Mouse (Mus musculus) intestine, embryonic 14.5 days (tissue): Measurements from ENCODE around the gene A1cf. TPM values are rescaled to one million over a fixed set of nuclear protein-coding genes. Genes with fewer than 3 reads are reported as not detected.

Experiments used
- ATAC-seq: fragments of 200-750 bp; cut with Nextera tagmentation; replicated peaks from 2 replicates; pipeline ENCODE4 v1.8.0; 2017; ENCODE audit warnings: low read depth, moderate number of reproducible peaks, moderate TSS enrichment, moderate library complexity; ENCODE audit not compliant: low FRiP score, low TSS enrichment
- DNase-seq: peaks from one replicate; pipeline ENCODE4 v3.0.0-alpha.2; 2018; ENCODE audit warnings: low spot score
- H3K27ac ChIP-seq: fragments of 300-500 bp; sonication (generic); 2 replicates; pipeline ENCODE4 v1.5.1; 2014; ENCODE audit warnings: low read depth, mild to moderate bottlenecking, control low read depth
- H3K27me3 ChIP-seq: fragments of 300-500 bp; sonication (generic); replicated peaks from 2 replicates; pipeline ENCODE4 v1.6.1; 2014; ENCODE audit warnings: low read length, control low read depth; ENCODE audit not compliant: control insufficient read depth, insufficient read depth
- H3K36me3 ChIP-seq: fragments of 300-500 bp; sonication (generic); 2 replicates; pipeline ENCODE4 v1.6.1; 2014; ENCODE audit warnings: low read length, control low read depth; ENCODE audit not compliant: control insufficient read depth, insufficient read depth
- H3K4me1 ChIP-seq: fragments of 300-500 bp; sonication (generic); replicated peaks from 2 replicates; pipeline ENCODE4 v1.6.1; 2014; ENCODE audit warnings: low read length, control low read depth, mixed read lengths; ENCODE audit not compliant: control insufficient read depth, insufficient read depth
- H3K4me2 ChIP-seq: fragments of 300-500 bp; sonication (generic); 2 replicates; pipeline ENCODE4 v1.6.1; 2014; ENCODE audit warnings: low read length
- H3K4me3 ChIP-seq: fragments of 300-500 bp; sonication (generic); 2 replicates; pipeline ENCODE4 v1.5.1; 2014; ENCODE audit warnings: low read depth, low read length, control low read depth, mixed read lengths
- H3K9ac ChIP-seq: fragments of 300-500 bp; sonication (generic); 2 replicates; pipeline ENCODE4 v1.6.1; 2014; ENCODE audit warnings: mild to moderate bottlenecking, low read length
- H3K9me3 ChIP-seq: fragments of 300-500 bp; sonication (generic); 2 replicates; pipeline ENCODE4 v1.6.1; 2016; ENCODE audit warnings: low read length, control low read depth; ENCODE audit not compliant: control insufficient read depth
- WGBS: fragments of 180-500 bp; shearing (Covaris S2); extraction: QIAGEN DNeasy Blood & Tissue Kit; methylation state at CpG from one replicate; pipeline ENCODE4 v1.1.7; 2014; 5-methylcytosine and 5-hydroxymethylcytosine counted together
- polyA plus RNA-seq: library from polyadenylated mRNA; unstranded; fragments of >200 nt; fragmentation: Nextera tagmentation; extraction: Ambion mirVana; gene quantifications from 2 replicates; pipeline ENCODE4 v1.2.1, GENCODE M21; 2014

Gene A1cf
- polyA plus RNA-seq, 1 experiment from 2014 or later, result 5.5 TPM

GRCm38 (mm10) chr19:31963147-31963546, 94.6 kb downstream of the A1cf start:
- 40% methylated on average over 3 of the region's 3 CpGs for WGBS
- Histone ChIP-seq H3K9me3 (no peaks in the 10 kb centered on the region), H3K4me2 (no peak overlapping the region), H3K27me3 (no peaks in the 10 kb centered on the region), H3K9ac (no peak overlapping the region), H3K4me3 (no peak overlapping the region), H3K36me3 (no peaks in the 10 kb centered on the region), H3K27ac (no peak overlapping the region), H3K4me1 (no peaks in the 10 kb centered on the region)
- ATAC-seq, result no peak
- no peak for DNase-seq

- ATAC-seq, result no peak
- no peaks in the 10 kb centered on the region for H3K36me3 ChIP-seq
- no peaks in the 10 kb centered on the region for H3K27me3 ChIP-seq
- no peaks in the 10 kb centered on the region for H3K9me3 ChIP-seq
- 49% methylated on average over 5 of the region's 5 CpGs for WGBS
- H3K4me1 ChIP-seq, result no peaks in the 10 kb centered on the region
- H3K9ac ChIP-seq, result no peak overlapping the region
- no peak overlapping the region for H3K4me2 ChIP-seq
- H3K4me3 ChIP-seq, result no peak overlapping the region
- DNase-seq, result no peak
- H3K27ac ChIP-seq, result no peak overlapping the region
These were observed 99.5 kb downstream of the A1cf start for GRCm38 (mm10) chr19:31967933-31968532.

DNA sequence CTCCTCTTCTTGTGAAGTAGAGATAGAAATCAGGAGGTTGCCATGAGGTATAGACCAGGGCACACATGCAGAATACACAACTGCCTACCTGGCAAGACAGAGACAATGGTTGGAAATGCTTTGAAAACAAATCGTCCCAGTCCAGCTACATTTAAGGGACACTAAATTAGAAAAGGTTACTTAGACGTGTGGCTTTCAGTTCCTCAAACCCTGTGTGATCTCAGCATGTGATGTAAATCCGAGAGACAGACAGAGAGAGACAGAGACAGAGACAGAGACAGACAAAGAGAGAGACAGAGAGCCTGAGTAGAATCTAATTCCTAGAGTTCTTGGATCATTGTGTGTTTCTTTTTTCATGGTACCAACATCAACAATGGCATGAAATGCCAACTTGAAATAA, 102.8 kb downstream of the A1cf start:
- DNase-seq, result no peak
- Histone ChIP-seq H3K4me1 (0 out of 2 replicates have a peak, but pooled peaks cover 3% of the 10 kb centered on the region), H3K27me3 (no peaks in the 10 kb centered on the region), H3K27ac (no peak overlapping the region), H3K36me3 (no peaks in the 10 kb centered on the region), H3K4me2 (no peak overlapping the region), H3K9me3 (no peaks in the 10 kb centered on the region), H3K9ac (no peak overlapping the region), H3K4me3 (no peak overlapping the region)
- no peak for ATAC-seq
- 64% methylated on average over 3 of the region's 3 CpGs for whole genome bisulfite sequencing

DNA sequence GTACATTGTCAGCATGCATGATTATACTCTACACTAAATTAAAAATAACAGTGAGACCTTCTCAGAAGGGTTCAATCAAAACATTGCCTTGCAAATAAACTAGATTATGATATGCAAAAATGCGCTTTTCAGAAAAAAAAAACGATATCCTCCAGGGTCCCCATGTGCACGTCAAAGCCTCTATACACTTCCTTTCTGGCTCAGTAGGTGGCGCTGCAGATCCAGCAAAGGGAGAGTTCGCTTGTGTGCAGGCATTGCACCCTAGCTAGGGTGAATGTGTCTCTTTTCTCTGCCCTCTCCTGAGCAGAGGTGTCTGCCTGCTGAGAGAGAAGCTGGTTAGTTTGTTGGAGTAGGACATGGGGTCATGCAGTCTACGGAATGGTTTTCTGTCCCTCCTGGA, 103.4 kb downstream of the A1cf start:
- Histone ChIP-seq H3K27me3 (no peaks in the 10 kb centered on the region), H3K27ac (no peak overlapping the region), H3K4me3 (no peak overlapping the region), H3K9ac (no peak overlapping the region), H3K4me2 (no peak overlapping the region), H3K36me3 (no peaks in the 10 kb centered on the region), H3K9me3 (no peaks in the 10 kb centered on the region), H3K4me1 (0 out of 2 replicates have a peak, but pooled peaks cover 3% of the 10 kb centered on the region)
- ATAC-seq (peak; percentile 77), DNase-seq (peak; percentile 93)
- WGBS, result 8% methylated on average over 6 of the region's 6 CpGs

DNA sequence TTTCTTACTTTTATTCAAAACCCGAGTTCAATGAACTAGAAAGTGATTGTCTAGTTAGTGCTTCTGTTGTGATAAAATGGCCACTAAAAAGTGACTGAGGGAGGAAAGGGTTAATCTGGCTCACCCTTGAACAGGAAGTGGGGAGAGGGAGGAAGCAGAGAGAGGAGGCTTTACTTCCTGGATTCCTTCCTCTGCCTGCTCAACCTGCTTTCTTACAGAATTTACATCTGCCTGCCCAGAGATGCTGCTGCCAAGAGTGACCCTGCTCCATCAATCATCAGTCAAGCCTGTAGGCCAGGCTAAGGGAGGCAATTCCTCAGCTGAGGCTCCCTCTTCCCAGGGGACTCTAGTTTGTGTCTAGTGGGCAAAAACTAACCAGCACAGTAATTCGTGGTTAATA, 107.3 kb downstream of the A1cf start:
- H3K4me1 ChIP-seq, result 0 out of 2 replicates have a peak, but pooled peaks cover 3% of the 10 kb centered on the region
- H3K4me2 ChIP-seq, result no peak overlapping the region
- no peak for DNase-seq
- WGBS, result 71% methylated on average over 2 of the region's 2 CpGs
- no peak overlapping the region for H3K9ac ChIP-seq
- no peaks in the 10 kb centered on the region for H3K36me3 ChIP-seq
- H3K9me3 ChIP-seq, result no peaks in the 10 kb centered on the region
- H3K27me3 ChIP-seq, result no peaks in the 10 kb centered on the region
- H3K4me3 ChIP-seq, result no peak overlapping the region
- H3K27ac ChIP-seq, result no peak overlapping the region
- no peak for ATAC-seq

DNA sequence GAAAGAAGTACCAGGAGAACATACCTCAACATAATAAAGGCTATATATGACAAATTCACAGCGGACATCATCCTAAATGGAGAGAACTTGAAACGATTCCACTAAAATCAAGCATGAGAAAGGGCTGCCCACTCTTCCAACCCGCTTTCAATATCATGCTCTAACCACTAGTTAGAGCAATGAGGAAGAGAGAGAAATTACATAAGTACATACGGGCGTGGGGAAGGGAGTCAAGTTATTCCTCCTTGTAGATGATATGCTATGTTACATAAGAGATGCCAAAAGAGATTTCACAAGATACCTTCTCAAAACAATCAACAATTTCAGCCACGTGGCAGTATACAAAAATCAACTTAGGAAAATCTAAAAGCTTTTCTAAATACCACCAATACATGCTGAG, 122.5 kb downstream of the A1cf start:
- Histone ChIP-seq H3K9me3 (no peaks in the 10 kb centered on the region), H3K4me1 (no peaks in the 10 kb centered on the region), H3K9ac (no peak overlapping the region), H3K4me3 (no peak overlapping the region), H3K4me2 (no peak overlapping the region), H3K36me3 (no peaks in the 10 kb centered on the region), H3K27me3 (no peaks in the 10 kb centered on the region), H3K27ac (no peak overlapping the region)
- no peak for DNase-seq
- no peak for ATAC-seq
- 89% methylated on average over 6 of the region's 6 CpGs for WGBS

- 89% methylated on average over 3 of the region's 3 CpGs for WGBS
- DNase-seq (no peak), ATAC-seq (no peak)
These were observed 128.4 kb downstream of the A1cf start for GRCm38 (mm10) chr19:31996916-31997315.

More at GRCm38 (mm10) chr19:31996916-31997315, 128.4 kb downstream of the A1cf start:
- Histone ChIP-seq H3K27me3 (no peaks in the 10 kb centered on the region), H3K4me1 (no peaks in the 10 kb centered on the region), H3K9ac (no peak overlapping the region), H3K9me3 (no peaks in the 10 kb centered on the region), H3K27ac (no peak overlapping the region), H3K4me2 (no peak overlapping the region), H3K36me3 (no peaks in the 10 kb centered on the region), H3K4me3 (no peak overlapping the region)

Other genes with a start within 250 kb of the A1cf start
- 14.2 and 16.9 TPM in 2 replicates for gene Prkg1, start 103.7 kb upstream of the A1cf start, polyA plus RNA-seq
- 1.9 and 2.0 TPM in 2 replicates for gene Asah2, start 239.4 kb downstream of the A1cf start, polyA plus RNA-seq